Mouse (Mus musculus) liver, embryonic 11.5 days (tissue): Measurements from ENCODE around the gene Olfr825. TPM values are rescaled to one million over a fixed set of nuclear protein-coding genes. Genes with fewer than 3 reads are reported as not detected.
"Not testable (repeated sequence)": the region's sequence is repeated elsewhere in the genome, so short reads cannot be mapped to it uniquely, and the experiment has no call there.

Experiments
- ATAC-seq: fragments of 200-750 bp; cut with Nextera tagmentation; replicated peaks from 2 replicates; pipeline ENCODE4 v1.8.0; 2017; ENCODE audit warnings: moderate number of reproducible peaks, mild to moderate bottlenecking, moderate TSS enrichment, moderate library complexity; ENCODE audit not compliant: low FRiP score
- DNase-seq: peaks from one replicate; pipeline ENCODE4 v3.0.0-alpha.2; 2017; ENCODE audit warnings: low spot score
- H3K27ac ChIP-seq: fragments of 300-500 bp; sonication (generic); 2 replicates; pipeline ENCODE4 v1.5.1; 2014; ENCODE audit warnings: mild to moderate bottlenecking, low read depth, low read length, control low read depth
- H3K27me3 ChIP-seq: fragments of 300-500 bp; sonication (generic); replicated peaks from 2 replicates; pipeline ENCODE4 v1.6.1; 2014; ENCODE audit warnings: low read length, mixed read lengths; ENCODE audit not compliant: control insufficient read depth, insufficient read depth
- H3K36me3 ChIP-seq: fragments of 300-500 bp; sonication (generic); 2 replicates; pipeline ENCODE4 v1.6.1; 2014; ENCODE audit warnings: mild to moderate bottlenecking, low read length, moderate library complexity, mixed read lengths; ENCODE audit not compliant: control insufficient read depth, insufficient read depth
- H3K4me1 ChIP-seq: fragments of 300-500 bp; sonication (generic); replicated peaks from 2 replicates; pipeline ENCODE4 v1.6.1; 2014; ENCODE audit warnings: low read length, mixed read lengths; ENCODE audit not compliant: control insufficient read depth, insufficient read depth
- H3K4me2 ChIP-seq: fragments of 300-500 bp; sonication (generic); 2 replicates; pipeline ENCODE4 v1.6.1; 2014; ENCODE audit warnings: mild to moderate bottlenecking, control low read depth, moderate library complexity
- H3K4me3 ChIP-seq: fragments of 300-500 bp; sonication (generic); 2 replicates; pipeline ENCODE4 v1.5.1; 2014; ENCODE audit warnings: low read depth, low read length, control low read depth
- H3K9ac ChIP-seq: fragments of 300-500 bp; sonication (generic); 2 replicates; pipeline ENCODE4 v1.6.1; 2014; ENCODE audit warnings: low read depth, low read length, control low read depth
- H3K9me3 ChIP-seq: fragments of 300-500 bp; sonication (generic); 2 replicates; pipeline ENCODE4 v1.6.1; 2016; ENCODE audit warnings: low read length, inconsistent platforms, mixed read lengths; ENCODE audit not compliant: control insufficient read depth
- WGBS: fragments of 180-500 bp; shearing (Covaris S2); extraction: QIAGEN DNeasy Blood & Tissue Kit; methylation state at CpG from one replicate; pipeline ENCODE4 v1.1.7; 2014; 5-methylcytosine and 5-hydroxymethylcytosine counted together
- polyA plus RNA-seq: library from polyadenylated mRNA; unstranded; fragments of >200 nt; fragmentation: Nextera tagmentation; extraction: Ambion mirVana; gene quantifications from 2 replicates; pipeline ENCODE4 v1.2.1, GENCODE M21; 2014

The Olfr825 gene
- not detected in 2 replicates for polyA plus RNA-seq

- H3K36me3 ChIP-seq = no peaks in the 10 kb centered on the region
- H3K9me3 ChIP-seq = no peaks in the 10 kb centered on the region
- H3K27me3 ChIP-seq = no peaks in the 10 kb centered on the region
- H3K9ac ChIP-seq = no peak within 1 kb of the TSS
- H3K4me2 ChIP-seq = no peak within 1 kb of the TSS
- no peak within 1 kb of the TSS for H3K27ac ChIP-seq
- ATAC-seq = no peak
- no peak within 1 kb of the TSS for H3K4me3 ChIP-seq
- DNase-seq = no peak
- H3K4me1 ChIP-seq = no peaks in the 10 kb centered on the region
These were observed at the start of gene Olfr825 for GRCm38 (mm10) chr10:130166666-130167065. TSS of gene Olfr825 (minus strand) at chr10:130166766.

GRCm38 (mm10) chr10:130214303-130214702 is 47.7 kb upstream of the Olfr825 start, which contains the start of gene Olfr827:
TSS of gene Olfr827 (minus strand) at chr10:130214403.
- no peaks in the 10 kb centered on the region for H3K4me1 ChIP-seq
- no peak within 1 kb of the TSS for H3K9ac ChIP-seq
- H3K27ac ChIP-seq = no peak within 1 kb of the TSS
- 86% methylated on average over 1 of the region's 1 CpGs for WGBS
- no peaks in the 10 kb centered on the region for H3K36me3 ChIP-seq
- DNase-seq = no peak
- H3K4me3 ChIP-seq = no peak within 1 kb of the TSS
- ATAC-seq = no peak
- H3K4me2 ChIP-seq = no peak within 1 kb of the TSS
- no peaks in the 10 kb centered on the region for H3K9me3 ChIP-seq
- H3K27me3 ChIP-seq = no peaks in the 10 kb centered on the region

- no peak within 1 kb of the TSS for H3K4me2 ChIP-seq
- no peaks in the 10 kb centered on the region for H3K36me3 ChIP-seq
- H3K4me1 ChIP-seq = no peaks in the 10 kb centered on the region
- DNase-seq (no peak), ATAC-seq (no peak)
- no peak within 1 kb of the TSS for H3K9ac ChIP-seq
- H3K27me3 ChIP-seq = no peaks in the 10 kb centered on the region
- WGBS = 68% methylated on average over 1 of the region's 1 CpGs
- no peak within 1 kb of the TSS for H3K4me3 ChIP-seq
- H3K9me3 ChIP-seq = no peaks in the 10 kb centered on the region
- H3K27ac ChIP-seq = no peak within 1 kb of the TSS
These were observed 17.5 kb upstream of the Olfr825 start, which contains the start of gene Olfr826 for GRCm38 (mm10) chr10:130184086-130184485. TSS of gene Olfr826 (minus strand) at chr10:130184186.

- ATAC-seq (no peak; the same call in 1 of the 2 replicates), DNase-seq (no peak)
- Histone ChIP-seq H3K4me2 (no peak overlapping the region), H3K4me1 (no peaks in the 10 kb centered on the region), H3K9me3 (no peaks in the 10 kb centered on the region), H3K9ac (no peak overlapping the region), H3K36me3 (no peaks in the 10 kb centered on the region), H3K27ac (no peak overlapping the region), H3K27me3 (no peaks in the 10 kb centered on the region), H3K4me3 (no peak overlapping the region)
These were observed 1.4 kb downstream of the Olfr825 start for GRCm38 (mm10) chr10:130165196-130165595.

- WGBS = 75% methylated on average over 5 of the region's 5 CpGs
These were observed 22.4 kb downstream of the Olfr825 start for GRCm38 (mm10) chr10:130144121-130144520.

GRCm38 (mm10) chr10:130142481-130142880 is 24.1 kb downstream of the Olfr825 start:
- not testable (repeated sequence) for H3K9me3 ChIP-seq, H3K4me1 ChIP-seq, H3K27me3 ChIP-seq, H3K4me3 ChIP-seq, H3K9ac ChIP-seq, DNase-seq, ATAC-seq, H3K4me2 ChIP-seq, H3K36me3 ChIP-seq, H3K27ac ChIP-seq
- 77% methylated on average over 5 of the region's 5 CpGs for WGBS

More at GRCm38 (mm10) chr10:130144121-130144520, 22.4 kb downstream of the Olfr825 start:
- H3K9ac ChIP-seq = no peak overlapping the region
- no peaks in the 10 kb centered on the region for H3K9me3 ChIP-seq
- no peak for DNase-seq
- no peaks in the 10 kb centered on the region for H3K4me1 ChIP-seq
- H3K4me3 ChIP-seq = no peak overlapping the region
- H3K27me3 ChIP-seq = no peaks in the 10 kb centered on the region
- no peaks in the 10 kb centered on the region for H3K36me3 ChIP-seq
- no peak overlapping the region for H3K4me2 ChIP-seq
- no peak for ATAC-seq
- H3K27ac ChIP-seq = no peak overlapping the region

DNA sequence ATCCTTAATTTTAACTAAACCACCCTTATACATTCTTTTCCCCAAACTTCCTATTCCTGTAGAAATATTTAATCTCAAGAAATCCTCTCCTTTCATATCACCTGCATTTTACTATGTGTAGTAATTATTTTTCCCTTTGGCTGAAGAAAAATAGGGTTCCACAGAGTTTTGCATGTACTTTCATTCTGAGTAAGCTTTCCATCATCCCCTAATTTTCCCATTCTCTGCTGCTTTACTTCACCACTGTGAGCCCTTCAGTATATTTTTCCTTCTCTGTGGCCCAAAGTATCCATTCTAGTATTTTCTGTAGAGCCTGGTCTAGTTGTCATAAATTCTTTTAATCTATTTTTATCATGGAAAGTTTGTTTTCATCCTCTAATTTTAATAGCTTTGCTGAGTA is 31.8 kb downstream of the Olfr825 start:
- Histone ChIP-seq H3K9me3 (no peaks in the 10 kb centered on the region), H3K27me3 (no peaks in the 10 kb centered on the region), H3K4me1 (no peaks in the 10 kb centered on the region), H3K4me3 (no peak overlapping the region), H3K9ac (no peak overlapping the region), H3K27ac (no peak overlapping the region), H3K36me3 (no peaks in the 10 kb centered on the region), H3K4me2 (no peak overlapping the region)
- DNase-seq (no peak), ATAC-seq (no peak)

- not testable (repeated sequence) for H3K36me3 ChIP-seq, H3K4me3 ChIP-seq, ATAC-seq, H3K4me2 ChIP-seq, H3K27me3 ChIP-seq, DNase-seq, H3K9me3 ChIP-seq, H3K4me1 ChIP-seq, H3K27ac ChIP-seq, H3K9ac ChIP-seq
These were observed 36.7 kb downstream of the Olfr825 start, which contains the start of gene Olfr824 for GRCm38 (mm10) chr10:130129900-130130299. TSS of gene Olfr824 (minus strand) at chr10:130130000.

DNA sequence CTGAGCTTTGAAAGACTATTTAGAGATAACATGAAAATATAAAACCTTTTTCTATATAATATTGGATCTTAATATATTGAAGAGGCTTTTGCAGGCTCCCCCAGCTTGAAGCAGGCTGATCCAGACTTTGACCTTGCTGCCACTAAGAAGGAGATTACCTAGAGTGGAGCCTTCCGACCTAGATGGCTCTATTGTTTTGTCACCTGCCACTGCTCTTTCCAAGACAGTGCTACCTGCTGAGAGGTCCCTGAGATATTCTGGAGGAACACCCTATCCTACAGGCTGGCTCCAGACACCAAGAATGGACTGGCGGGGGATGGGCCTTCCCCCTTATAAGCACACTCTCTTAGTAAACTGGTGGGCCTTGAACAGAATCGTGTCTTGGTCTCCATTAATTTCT is 50.5 kb downstream of the Olfr825 start:
- not testable (repeated sequence) for H3K4me2 ChIP-seq, H3K9me3 ChIP-seq, H3K4me3 ChIP-seq, H3K27ac ChIP-seq, H3K36me3 ChIP-seq, H3K27me3 ChIP-seq, DNase-seq, H3K9ac ChIP-seq, H3K4me1 ChIP-seq, ATAC-seq
- 61% methylated on average over 3 of the region's 3 CpGs for WGBS
